Mouse (Mus musculus) ES-CJ7 (cell line): ENCODE measurements around the gene Mgat4a.

ENCODE experiments used
- DNase-seq: peaks from one replicate; pipeline ENCODE4 v3.0.0; 2011; ENCODE audit warnings: low read depth, low spot score

Mgat4a gene

GRCm38 (mm10) chr1:37495698-37496321, 45.0 kb downstream of the Mgat4a start:
- no peak for DNase-seq

GRCm38 (mm10) chr1:37495104-37495503, 45.7 kb downstream of the Mgat4a start:
- DNase-seq, result peak; percentile 45

- no peak for DNase-seq
Observed at GRCm38 (mm10) chr1:37491672-37492071, 49.1 kb downstream of the Mgat4a start.

GRCm38 (mm10) chr1:37490691-37491212, 50.1 kb downstream of the Mgat4a start:
- DNase-seq, result no peak

GRCm38 (mm10) chr1:37488531-37488930, 52.3 kb downstream of the Mgat4a start:
- DNase-seq, result no peak

GRCm38 (mm10) chr1:37486994-37487393, 53.8 kb downstream of the Mgat4a start:
- DNase-seq, result no peak

- DNase-seq, result no peak
Observed at GRCm38 (mm10) chr1:37486439-37486838, 54.4 kb downstream of the Mgat4a start.

GRCm38 (mm10) chr1:37484612-37485011, 56.2 kb downstream of the Mgat4a start:
- no peak for DNase-seq

GRCm38 (mm10) chr1:37481331-37481730, 59.5 kb downstream of the Mgat4a start:
- no peak for DNase-seq

GRCm38 (mm10) chr1:37480731-37481130, 60.1 kb downstream of the Mgat4a start:
- no peak for DNase-seq

- no peak for DNase-seq
Observed at GRCm38 (mm10) chr1:37479759-37480158, 61.1 kb downstream of the Mgat4a start.

GRCm38 (mm10) chr1:37479074-37479473, 61.7 kb downstream of the Mgat4a start:
- DNase-seq, result peak; percentile 52

- no peak for DNase-seq
Observed at GRCm38 (mm10) chr1:37478416-37478815, 62.4 kb downstream of the Mgat4a start.

GRCm38 (mm10) chr1:37477928-37478327, 62.9 kb downstream of the Mgat4a start:
- no peak for DNase-seq

GRCm38 (mm10) chr1:37477250-37477649, 63.6 kb downstream of the Mgat4a start:
- no peak for DNase-seq

- no peak for DNase-seq
Observed at GRCm38 (mm10) chr1:37475312-37475711, 65.5 kb downstream of the Mgat4a start.

- DNase-seq, result no peak
Observed at GRCm38 (mm10) chr1:37474634-37475190, 66.1 kb downstream of the Mgat4a start.

- no peak for DNase-seq
Observed at GRCm38 (mm10) chr1:37474046-37474445, 66.8 kb downstream of the Mgat4a start.

GRCm38 (mm10) chr1:37473251-37473650, 67.6 kb downstream of the Mgat4a start:
- no peak for DNase-seq

GRCm38 (mm10) chr1:37471179-37472148, 69.4 kb downstream of the Mgat4a start:
- no peak for DNase-seq

GRCm38 (mm10) chr1:37469007-37469406, 71.8 kb downstream of the Mgat4a start:
- no peak for DNase-seq

GRCm38 (mm10) chr1:37467806-37468205, 73.0 kb downstream of the Mgat4a start:
- no peak for DNase-seq
